ENCODE assay signal across 8 mouse cellular contexts in the genomic region with DNA sequence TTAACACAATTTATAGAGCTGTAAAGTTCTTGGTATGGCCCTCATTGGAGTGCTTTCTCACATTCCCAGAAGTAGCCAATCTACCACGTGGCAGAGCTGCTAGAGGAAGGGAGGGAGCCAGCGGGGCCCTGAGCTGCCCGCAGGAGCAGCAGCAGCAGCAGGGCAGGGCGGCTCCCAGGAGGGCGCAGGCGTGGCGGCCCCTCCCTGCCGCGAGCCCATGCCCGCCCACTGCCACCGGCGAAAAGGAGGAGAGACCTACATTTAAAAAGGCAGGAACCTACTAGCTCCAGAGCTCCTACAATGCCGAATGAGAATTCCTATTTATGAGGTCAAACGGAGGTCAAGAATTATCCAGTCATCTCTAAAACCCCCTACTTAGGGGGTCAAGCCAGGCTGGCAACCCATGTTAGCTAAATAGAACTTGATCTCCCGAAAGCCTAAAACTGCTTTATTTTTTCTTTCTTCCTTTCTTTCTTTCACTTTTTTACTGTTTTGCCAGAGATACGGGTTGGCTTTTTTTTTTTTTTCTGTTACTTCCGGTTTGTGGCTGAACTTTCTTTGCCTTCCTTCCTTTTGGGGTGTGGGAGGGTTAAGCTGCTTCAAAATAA.
DNase-seq lines count a peak whose midpoint lies in the region; ATAC-seq lines count a peak whose summit lies in the region.

No protein-coding gene starts in this region.

- H3K27ac ChIP-seq in lung, embryonic 15.5 days = peak overlapping the region; percentile 83

- peak overlapping the region; percentile 1; the same call in 1 of the 2 replicates for H3K9ac ChIP-seq in lung, embryonic 15.5 days

- peak overlapping the region; percentile 25 for H3K4me3 ChIP-seq in lung, embryonic 15.5 days

- DNase-seq in ovary, adult 18-20 months (ENCODE audit: low spot score) = peak; percentile 82
- DNase-seq in ovary, postnatal 10 days (ENCODE audit: low spot score) = no peak
- DNase-seq in embryo, embryonic 10 days (ENCODE audit: low spot score) = peak; percentile 81
- DNase-seq in kidney, adult 11 months = peak; percentile 89
- DNase-seq in ovary, postnatal 14 days (ENCODE audit: low spot score) = peak; percentile 51
- peak; percentile 57 for DNase-seq in urinary bladder, postnatal 25 days (ENCODE audit: low spot score)

- WGBS in lung, embryonic 15.5 days = under 1% methylated on average over 17 of the region's 17 CpGs

- peak; percentile 72 for ATAC-seq in granulocyte monocyte progenitor cell, adult 5-6 weeks (replicated peaks; ENCODE audit: poor library complexity, severe bottlenecking)
- ATAC-seq in lung, embryonic 15.5 days (ENCODE audit: borderline replicate concordance, extremely low read depth, low FRiP score, low TSS enrichment) = peak; percentile 84; the same call in 1 of the 2 replicates

- peak overlapping the region; percentile 63 for H3K4me2 ChIP-seq in lung, embryonic 15.5 days

- no peaks in the 10 kb centered on the region for H3K27me3 ChIP-seq in lung, embryonic 15.5 days

- peaks cover 43% of the 10 kb centered on the region for H3K4me1 ChIP-seq in lung, embryonic 15.5 days

- H3K9me3 ChIP-seq in lung, embryonic 15.5 days = no peaks in the 10 kb centered on the region

- H3K36me3 ChIP-seq in lung, embryonic 15.5 days = no peaks in the 10 kb centered on the region
